In genomic region chr2:71751863-71752262, GRCm38 (mm10) we compare ENCODE assay signal across 11 mouse cellular contexts. TPM values are rescaled to one million over a fixed set of nuclear protein-coding genes. Genes with fewer than 3 reads are reported as not detected.
DNase-seq lines count a peak whose midpoint lies in the region; ATAC-seq lines count a peak whose summit lies in the region.
"Had no signal": no experiment of that assay in that cellular context is flagged by ENCODE, and none has a peak within 500 bp of the region (broad histone marks: within the 10 kb centered on the region; RNA-seq: fewer than 3 reads in every experiment).

No protein-coding gene starts in this region.

- no peak overlapping the region for H3K9ac ChIP-seq in heart, embryonic 14.5 days (ENCODE audit: low read length)
- H3K9ac ChIP-seq in lung, embryonic 16.5 days (ENCODE audit: low read length): no peak overlapping the region
- H3K9ac ChIP-seq: limb, embryonic 12.5 days had no signal

- ATAC-seq in heart, embryonic 14.5 days (ENCODE audit: insufficient number of reproducible peaks, insufficient read depth, low FRiP score, low read depth): no peak
- ATAC-seq in lung, embryonic 16.5 days (ENCODE audit: low read depth): peak; percentile 6; the same call in 1 of the 2 replicates
- ATAC-seq in common myeloid progenitor, adult 5-6 weeks (replicated peaks; ENCODE audit: low read depth, poor library complexity, severe bottlenecking): peak; percentile 53
- ATAC-seq in megakaryocyte progenitor cell, adult 5-6 weeks (replicated peaks; ENCODE audit: poor library complexity): peak; percentile 29; the same call in 1 of the 2 replicates

- H3K9me3 ChIP-seq in heart, embryonic 14.5 days (ENCODE audit: control insufficient read depth, low read length): no peaks in the 10 kb centered on the region
- H3K9me3 ChIP-seq in lung, embryonic 16.5 days (ENCODE audit: control insufficient read depth, low read length): no peaks in the 10 kb centered on the region
- H3K9me3 ChIP-seq: limb, embryonic 12.5 days had no signal

- intact Hi-C loops in heart, postnatal 14 days (cut with DNase I): no loop called here

- no peak for DNase-seq in heart, postnatal 14 days
- DNase-seq in lung, postnatal 36 days: no peak
- DNase-seq in ovary, postnatal 10 days (ENCODE audit: low spot score): no peak
- no peak for DNase-seq in gastrocnemius, postnatal 25 days
- DNase-seq: right cerebral cortex, postnatal 4 days had no signal

- WGBS in heart, embryonic 14.5 days: 67% methylated on average over 2 of the region's 2 CpGs
- WGBS in lung, embryonic 16.5 days: 71% methylated on average over 2 of the region's 2 CpGs

- no peaks in the 10 kb centered on the region for H3K27me3 ChIP-seq in heart, embryonic 14.5 days (ENCODE audit: control insufficient read depth, insufficient read depth, low read length)
- H3K27me3 ChIP-seq in lung, embryonic 16.5 days (ENCODE audit: control insufficient read depth, insufficient read depth, low read depth, low read length): no peaks in the 10 kb centered on the region
- H3K27me3 ChIP-seq: CH12.LX had no signal

- H3K4me2 ChIP-seq in heart, embryonic 14.5 days (ENCODE audit: low read length): no peak overlapping the region
- no peak overlapping the region for H3K4me2 ChIP-seq in lung, embryonic 16.5 days (ENCODE audit: low read depth, low read length)
- H3K4me2 ChIP-seq: limb, embryonic 12.5 days had no signal

- no peaks in the 10 kb centered on the region for H3K36me3 ChIP-seq in heart, embryonic 14.5 days (ENCODE audit: control insufficient read depth, insufficient read depth, low read length)
- no peaks in the 10 kb centered on the region for H3K36me3 ChIP-seq in lung, embryonic 16.5 days (ENCODE audit: control insufficient read depth, insufficient read depth, low read length)
- H3K36me3 ChIP-seq: limb, embryonic 12.5 days had no signal

- H3K27ac ChIP-seq in heart, embryonic 14.5 days (replicated peaks in 1 of 2; ENCODE audit: control insufficient read depth in 1 of 2, insufficient read depth in 1 of 2, low read depth in 2 of 2, low read length in 2 of 2): peak overlapping the region; percentile 33 to 54; a peak in 2 of 4 replicates
- peak overlapping the region; percentile 23 for H3K27ac ChIP-seq in lung, embryonic 16.5 days (ENCODE audit: low read length)
- H3K27ac ChIP-seq: limb, embryonic 12.5 days had no signal

- no peak overlapping the region for H3K4me3 ChIP-seq in heart, embryonic 14.5 days (ENCODE audit: control insufficient read depth in 1 of 2, insufficient read depth in 1 of 2, low read depth in 1 of 2, low read length in 2 of 2)
- H3K4me3 ChIP-seq in lung, embryonic 16.5 days (ENCODE audit: low read length): no peak overlapping the region
- H3K4me3 ChIP-seq: limb, embryonic 12.5 days had no signal

- H3K4me1 ChIP-seq in heart, embryonic 14.5 days (ENCODE audit: control insufficient read depth in 2 of 2, insufficient read depth in 2 of 2, low read length in 2 of 2): peaks cover 10 to 17% of the 10 kb centered on the region in 2 experiments
- peaks cover 10% of the 10 kb centered on the region for H3K4me1 ChIP-seq in lung, embryonic 16.5 days (replicated peaks; ENCODE audit: control insufficient read depth, insufficient read depth, low read length)
- H3K4me1 ChIP-seq: limb, embryonic 12.5 days had no signal

RNA-seq across cellular contexts. Expression of gene Itga6, which starts 6.4 kb away (rescaled TPM):
- 96.4 and 103 TPM in 2 replicates for polyA plus RNA-seq in heart, embryonic 14.5 days (2014; fragmentation: Nextera tagmentation; extraction: Ambion mirVana)
- total RNA-seq in heart, postnatal 14 days (2021): 10 to 100 TPM; 79.2 to 80.7 TPM
- 62.9 and 79.0 TPM in 2 replicates for polyA plus RNA-seq in lung, embryonic 16.5 days (2015; fragmentation: Nextera tagmentation; extraction: Ambion mirVana)
- 66.4 and 70.6 TPM in 2 replicates for total RNA-seq in common myeloid progenitor, adult 5-6 weeks (2017)
- total RNA-seq in megakaryocyte progenitor cell, adult 5-6 weeks (2015): 41.8 and 50.9 TPM in 2 replicates
- 34.7 and 45.8 TPM in 2 replicates for total RNA-seq in megakaryocyte progenitor cell, adult 5-6 weeks (2017)
- total RNA-seq in gastrocnemius, postnatal 25 days (2021): 10 to 100 TPM; 14.7 to 21.9 TPM
